Mouse (Mus musculus) cerebellum, postnatal 14 days (tissue): ENCODE measurements around the gene Vcam1.

ENCODE experiments used
- DNase-seq, 2 experiments: peaks; one replicate each; pipeline ENCODE4 v3.0.0; 2021; ENCODE audit warnings: mixed read lengths in 2 of 2

The Vcam1 gene

DNA sequence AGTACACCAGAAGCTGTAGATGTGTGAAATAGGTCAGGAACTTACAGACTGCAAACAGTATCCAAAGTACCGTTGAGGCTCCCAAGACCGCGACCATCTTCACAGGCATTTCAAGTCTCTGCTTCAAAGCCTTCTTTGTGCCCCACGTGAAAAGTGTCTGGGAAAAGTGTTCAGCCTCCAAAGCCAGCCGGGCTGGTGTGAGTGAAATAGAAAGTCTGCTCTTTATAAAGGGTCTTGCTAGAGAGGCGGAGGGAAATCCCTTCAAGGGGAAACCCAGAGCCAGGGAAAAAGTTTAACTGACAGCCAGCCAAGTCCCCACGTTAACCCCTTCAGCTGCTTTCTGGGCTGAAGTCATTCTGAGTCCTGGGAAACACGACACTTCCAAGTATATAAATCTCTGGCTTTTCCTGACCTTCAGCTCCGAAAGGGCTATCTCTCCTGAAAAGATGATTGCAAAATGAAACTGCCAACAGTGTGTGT lies at the start of gene Vcam1:
Gene Vcam1, minus strand, starts transcription at position 430 of the 480 bp plus-strand sequence.
- peak; percentile 17 to 19 for DNase-seq

DNA sequence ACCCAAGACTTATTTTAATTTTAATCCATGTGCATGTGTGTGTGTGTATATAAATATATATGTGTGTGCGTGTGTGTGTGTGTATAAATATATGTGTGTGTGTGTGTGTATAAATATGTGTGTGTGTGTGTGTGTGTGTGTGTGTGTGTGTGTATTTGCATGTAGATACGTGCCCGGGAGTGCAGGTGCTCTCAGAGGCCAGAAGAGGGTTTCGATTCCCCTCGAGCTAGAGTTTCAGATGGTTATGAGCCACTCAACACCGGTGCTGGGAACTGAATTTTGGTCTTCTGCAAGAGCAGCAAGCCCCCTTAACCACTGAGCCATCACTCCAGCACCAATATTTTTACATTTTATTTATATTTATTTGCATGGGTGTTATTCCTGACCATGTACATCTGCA lies 45.6 kb upstream of the Vcam1 start:
- no peak for DNase-seq

DNA sequence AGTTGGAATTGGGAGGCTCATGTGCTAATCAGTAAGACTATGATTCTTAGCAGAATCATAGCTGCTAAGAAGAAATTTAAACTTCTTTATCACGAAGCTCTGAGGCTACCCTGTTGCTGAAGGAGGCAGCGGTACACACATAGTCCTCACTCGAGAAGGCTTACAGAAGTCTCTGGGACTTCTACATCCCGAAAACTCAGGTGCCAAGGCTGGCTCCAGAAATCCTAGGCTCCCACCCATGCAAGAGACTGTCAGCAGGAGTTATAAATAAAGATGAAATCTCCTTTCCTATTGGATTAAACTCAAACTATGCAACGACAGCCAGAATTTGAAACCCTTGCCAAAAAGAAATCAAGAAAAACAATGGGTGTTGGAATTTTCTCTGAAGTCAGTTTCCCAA lies 42.0 kb upstream of the Vcam1 start:
- DNase-seq: no peak

DNA sequence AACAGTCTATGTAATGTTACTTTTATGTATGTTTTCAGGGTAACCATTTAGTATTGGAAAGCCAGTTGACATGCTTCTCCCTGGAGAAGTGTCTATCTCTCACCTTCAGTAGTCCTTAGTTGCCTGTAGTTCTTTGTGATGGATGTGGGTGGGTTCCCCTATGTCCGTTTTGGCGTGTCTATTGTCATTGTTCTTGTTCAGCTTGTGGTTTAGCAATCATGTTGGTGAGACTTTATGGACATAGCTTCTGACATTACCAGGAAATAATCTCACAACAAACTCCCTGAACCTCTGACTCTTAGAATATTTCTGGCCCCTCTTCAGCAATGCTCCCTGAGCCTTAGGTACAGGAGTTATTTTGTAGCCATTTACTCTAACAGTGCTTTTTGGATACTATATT lies 38.6 kb upstream of the Vcam1 start:
- DNase-seq: no peak

DNA sequence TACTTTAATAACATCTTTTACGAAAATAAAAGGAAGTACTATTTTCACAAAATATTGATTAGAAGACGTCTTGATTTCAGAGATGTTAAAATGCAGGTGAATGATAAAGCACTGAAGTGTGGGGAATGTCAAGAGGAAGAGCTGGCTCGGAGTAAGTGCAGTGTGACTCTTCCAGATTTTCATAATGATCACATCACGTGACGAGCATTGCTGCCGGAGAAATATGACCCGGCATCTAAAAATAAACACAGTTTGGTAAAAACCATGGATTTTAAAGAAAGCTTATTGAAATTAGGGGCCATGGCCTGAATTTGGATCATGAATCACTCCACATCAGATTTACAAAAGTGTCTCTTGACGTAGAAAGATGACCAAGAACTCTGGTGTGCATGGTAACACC lies 36.8 kb upstream of the Vcam1 start:
- DNase-seq: no peak

- no peak for DNase-seq
These were observed 35.5 kb upstream of the Vcam1 start for GRCm38 (mm10) chr3:116165030-116165429.

DNA sequence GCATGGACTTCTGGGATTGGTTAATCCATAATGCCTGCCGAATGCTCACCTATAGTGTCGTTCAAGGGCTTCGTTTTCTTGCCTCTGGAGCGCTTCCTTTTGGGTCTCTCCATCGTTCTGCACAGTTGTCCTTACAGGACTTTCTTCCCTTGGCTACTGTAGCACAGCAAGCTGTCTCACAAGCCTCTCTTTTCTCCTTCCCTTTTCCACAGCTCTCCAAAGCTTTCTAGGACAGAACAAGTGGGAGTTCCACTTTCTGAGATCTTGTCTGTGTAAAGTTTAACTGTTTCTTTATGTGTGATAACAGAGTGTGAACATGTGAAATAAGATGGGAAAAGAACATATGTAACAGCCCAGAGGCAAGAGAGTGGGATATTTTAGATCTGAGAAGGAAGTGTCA lies 34.0 kb upstream of the Vcam1 start:
- DNase-seq: no peak

DNA sequence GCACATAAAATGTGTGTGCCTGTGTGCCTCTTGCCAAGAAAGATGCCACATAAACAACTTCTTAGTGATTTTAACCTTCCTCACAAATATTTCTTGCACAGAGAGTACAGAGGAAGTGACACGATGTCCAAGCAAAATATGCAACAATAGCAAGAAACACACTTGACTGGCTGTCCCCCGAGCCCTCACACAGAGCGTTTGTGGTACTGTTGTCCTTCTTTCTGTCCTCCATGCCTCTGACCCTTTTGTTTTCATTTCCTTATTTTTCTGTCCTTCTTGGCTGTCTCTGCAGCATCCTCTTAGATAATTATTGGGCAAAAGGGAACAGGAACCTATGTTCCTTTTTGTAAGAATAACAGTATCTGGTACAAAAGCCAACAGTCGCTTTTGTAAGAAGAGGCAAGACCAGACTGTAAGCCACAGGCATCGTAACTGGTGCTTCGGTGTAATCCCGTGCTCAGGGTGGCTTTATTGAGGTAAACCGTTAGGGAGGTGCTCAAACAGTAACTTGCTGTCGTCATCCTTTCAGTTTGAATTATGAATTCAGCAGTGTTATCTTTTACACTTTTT lies 32.7 kb upstream of the Vcam1 start:
- DNase-seq: no peak

DNA sequence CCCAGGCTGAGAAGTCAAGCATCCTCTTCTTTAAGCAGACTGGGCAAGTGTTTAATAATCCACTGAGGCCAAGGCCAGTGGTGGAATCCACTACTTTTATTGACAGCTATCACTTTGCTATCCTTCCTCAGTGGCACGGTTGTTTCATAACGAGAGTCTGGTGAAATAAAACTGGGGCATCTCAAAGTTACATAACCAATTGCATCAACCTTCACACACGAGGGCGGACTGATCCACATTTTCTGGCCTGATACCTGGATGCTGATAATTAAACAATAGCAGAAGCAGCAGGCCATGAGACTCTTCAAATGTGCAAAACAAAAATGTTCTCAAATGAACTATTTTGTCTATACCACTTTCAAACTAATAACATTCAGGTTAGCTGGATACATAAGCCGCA lies 29.9 kb upstream of the Vcam1 start:
- DNase-seq: no peak

GRCm38 (mm10) chr3:116157447-116157990 lies 28.0 kb upstream of the Vcam1 start:
- DNase-seq: no peak

- DNase-seq: no peak
These were observed 20.7 kb upstream of the Vcam1 start for GRCm38 (mm10) chr3:116150056-116150632.

- no peak for DNase-seq
These were observed 19.6 kb upstream of the Vcam1 start for GRCm38 (mm10) chr3:116149096-116149495.

GRCm38 (mm10) chr3:116148676-116149075 lies 19.2 kb upstream of the Vcam1 start:
- no peak for DNase-seq

- DNase-seq: no peak
These were observed 11.7 kb upstream of the Vcam1 start for GRCm38 (mm10) chr3:116141226-116141625.

DNA sequence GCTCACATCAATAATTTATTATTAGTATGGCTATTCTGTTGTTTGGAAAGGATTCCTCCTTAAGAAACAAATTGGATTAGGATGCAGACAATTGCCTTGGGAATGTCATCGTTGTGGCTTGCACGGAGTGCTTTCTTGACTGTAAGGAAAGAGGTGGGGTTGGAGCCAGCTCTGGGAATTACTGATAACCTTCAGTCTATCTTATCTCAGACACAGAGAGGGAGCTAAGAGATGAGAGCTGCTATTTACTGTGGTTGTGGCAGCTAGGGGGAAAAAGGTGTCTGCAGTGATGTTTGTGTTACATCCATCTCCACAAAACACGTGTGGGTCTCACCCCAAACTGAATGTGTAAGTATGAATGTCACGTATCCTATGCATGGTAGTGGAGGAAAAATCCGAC lies 9.5 kb upstream of the Vcam1 start:
- DNase-seq: no peak

GRCm38 (mm10) chr3:116138081-116138480 lies 8.6 kb upstream of the Vcam1 start:
- no peak for DNase-seq

DNA sequence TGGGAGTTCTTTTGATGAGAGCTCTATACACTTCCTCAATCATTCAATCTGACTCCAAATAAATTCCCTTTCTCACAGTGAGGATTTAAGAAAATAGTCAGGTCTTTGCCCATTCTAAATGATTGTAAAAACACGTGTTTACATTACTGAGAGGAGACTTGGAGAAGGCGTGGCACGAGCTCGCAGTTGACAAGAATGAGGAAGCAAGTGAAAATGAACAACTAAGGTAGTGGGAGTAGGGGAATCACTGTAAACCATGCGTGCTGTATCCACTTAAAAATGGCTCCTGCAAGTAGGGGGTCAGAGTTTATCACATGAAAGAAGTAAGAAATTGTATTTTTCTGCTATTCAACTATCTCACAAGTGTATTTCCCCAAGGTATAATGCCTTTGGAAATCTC lies 3.9 kb upstream of the Vcam1 start:
- no peak for DNase-seq

DNA sequence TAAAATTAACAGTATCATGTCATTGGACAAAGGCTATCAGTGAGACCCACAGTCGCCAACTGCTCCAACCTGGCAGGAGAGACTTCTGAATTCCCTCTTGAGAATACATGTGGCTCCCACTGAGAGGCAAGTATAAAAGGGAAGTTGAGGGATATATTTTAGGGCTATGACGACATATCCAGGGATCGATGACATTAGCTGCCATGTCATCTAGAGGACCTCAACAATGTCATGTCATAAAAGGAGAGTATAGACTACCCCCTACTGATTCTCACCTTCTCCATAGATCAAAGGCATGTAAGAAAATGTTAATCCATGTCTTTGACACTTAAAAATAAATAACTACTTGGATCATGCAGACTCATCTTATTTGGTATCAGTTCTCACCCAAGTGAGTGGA lies 1.2 kb upstream of the Vcam1 start:
- no peak for DNase-seq

DNA sequence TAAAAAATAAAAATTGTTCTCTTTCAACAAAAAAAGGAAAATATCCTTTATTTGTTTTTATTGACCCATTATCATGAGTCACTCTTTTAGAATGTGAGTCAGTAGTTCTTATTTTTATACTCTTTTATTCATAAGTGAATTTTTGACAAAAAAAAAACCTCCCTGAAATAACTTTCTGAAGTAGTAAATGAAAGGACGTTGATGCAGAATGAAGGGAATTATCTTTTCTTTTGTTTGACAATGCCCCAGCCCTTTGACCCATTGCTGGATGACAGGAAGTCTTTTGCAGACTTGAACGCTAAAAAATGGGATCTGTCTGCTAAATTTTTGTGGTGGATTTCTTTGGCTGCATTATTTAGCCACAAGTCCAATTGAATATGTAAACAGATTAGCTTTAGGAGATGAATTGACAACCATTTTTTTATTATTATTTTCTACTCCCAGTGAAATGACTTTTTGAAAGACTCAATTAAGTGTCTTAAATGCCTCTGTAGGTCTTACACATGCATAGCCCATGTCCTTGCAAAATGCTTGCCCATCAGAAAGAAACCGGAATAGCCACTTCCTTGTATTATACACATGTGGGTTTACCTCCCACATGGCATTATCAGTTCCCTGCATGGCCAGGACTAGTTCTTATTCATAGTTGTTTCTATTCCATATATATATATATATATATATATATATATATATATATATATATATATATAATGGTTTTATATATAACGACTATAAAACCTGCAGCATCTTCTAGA lies 530 bp upstream of the Vcam1 start:
- no peak for DNase-seq

DNA sequence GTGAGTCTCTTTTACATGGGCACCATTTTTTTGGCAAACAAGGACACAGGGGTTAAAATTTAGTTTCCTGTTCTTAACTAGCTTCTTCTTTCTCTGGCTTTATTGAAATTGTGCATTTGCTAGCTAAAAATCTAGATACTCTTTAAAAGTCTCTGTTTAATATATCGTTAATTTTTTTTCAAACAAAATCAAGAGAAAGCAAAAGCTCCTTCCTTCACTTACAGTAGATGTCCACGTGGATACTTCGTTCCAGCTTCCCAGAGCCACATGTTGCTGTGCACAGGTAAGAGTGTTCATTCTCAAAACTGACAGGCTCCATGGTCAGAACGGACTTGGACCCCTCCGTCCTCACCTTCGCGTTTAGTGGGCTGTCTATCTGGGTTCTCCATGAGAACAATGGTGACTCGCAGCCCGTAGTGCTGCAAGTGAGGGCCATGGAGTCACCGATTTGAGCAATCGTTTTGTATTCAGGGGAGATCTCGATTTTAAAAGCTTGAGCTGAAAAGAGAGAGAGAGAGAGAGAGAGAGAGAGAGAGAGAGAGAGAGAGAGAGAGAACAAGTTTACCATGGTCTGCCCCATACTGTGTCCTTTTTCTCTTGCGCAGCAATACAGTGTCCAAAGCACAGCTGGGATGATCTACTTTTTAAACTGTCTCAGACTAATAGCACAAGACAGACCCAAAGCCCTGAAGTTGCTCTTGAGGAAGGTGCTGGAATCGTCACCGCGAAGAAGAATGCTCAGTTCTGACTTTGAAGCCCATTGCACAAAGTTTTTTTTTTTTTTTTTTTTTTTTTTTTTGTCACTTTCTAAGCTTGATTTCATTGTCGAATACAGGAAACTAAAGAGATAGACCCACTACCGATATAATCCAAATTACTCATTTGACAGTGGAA lies 930 bp downstream of the Vcam1 start:
- DNase-seq: no peak

- DNase-seq: no peak
These were observed 1.7 kb downstream of the Vcam1 start for GRCm38 (mm10) chr3:116127836-116128235.

DNA sequence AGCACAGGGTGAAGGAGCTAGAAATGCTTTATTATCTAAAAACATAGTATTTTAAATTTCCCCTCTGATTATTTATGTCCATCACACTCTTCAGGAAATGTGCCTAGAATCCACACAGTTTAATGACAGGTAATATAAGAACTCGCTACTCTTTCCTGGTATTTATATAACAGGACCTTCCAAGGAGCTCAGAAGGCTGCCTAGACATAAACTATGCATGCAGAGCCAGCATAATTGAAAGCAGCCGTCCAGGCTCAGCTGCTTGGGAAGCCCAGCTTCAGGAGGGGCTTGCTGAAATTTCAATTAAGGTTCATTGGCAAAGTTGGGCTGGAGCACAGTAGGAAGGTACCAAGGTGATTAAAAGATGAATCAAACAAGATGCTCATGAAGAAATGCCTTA lies 2.2 kb downstream of the Vcam1 start:
- no peak for DNase-seq
